Mouse (Mus musculus) megakaryocyte, adult 5-6 weeks (primary cell): ENCODE data around the gene Spi1. TPM values are rescaled to one million over a fixed set of nuclear protein-coding genes. Genes with fewer than 3 reads are reported as not detected.
A peak's percentile ranks its signal among the peaks of the same experiment; 100 is the strongest.

Experiments used
- ATAC-seq: 2 replicates; pipeline ENCODE4 v1.8.0; 2016; ENCODE audit warnings: mild to moderate bottlenecking, inconsistent platforms; ENCODE audit not compliant: poor library complexity, severe bottlenecking
- total RNA-seq, 2 experiments: library from RNA; stranded (forward) in 1 of 2; stranded (reverse) in 1 of 2; fragments of 153-499, 151-499 nt in 1 of 2; fragments of 221-1000, 200-1000 nt in 1 of 2; gene quantifications; 2 replicates each; pipeline versions ENCODE4 v1.2.3 to v1.2.4; 2015 to 2017

Gene Spi1
- total RNA-seq, 2 experiments from 2014 or later, result 295 to 348 TPM

GRCm38 (mm10) chr2:91120261-91120671 is 38.1 kb downstream of the Spi1 start:
- ATAC-seq, result no peak

DNA sequence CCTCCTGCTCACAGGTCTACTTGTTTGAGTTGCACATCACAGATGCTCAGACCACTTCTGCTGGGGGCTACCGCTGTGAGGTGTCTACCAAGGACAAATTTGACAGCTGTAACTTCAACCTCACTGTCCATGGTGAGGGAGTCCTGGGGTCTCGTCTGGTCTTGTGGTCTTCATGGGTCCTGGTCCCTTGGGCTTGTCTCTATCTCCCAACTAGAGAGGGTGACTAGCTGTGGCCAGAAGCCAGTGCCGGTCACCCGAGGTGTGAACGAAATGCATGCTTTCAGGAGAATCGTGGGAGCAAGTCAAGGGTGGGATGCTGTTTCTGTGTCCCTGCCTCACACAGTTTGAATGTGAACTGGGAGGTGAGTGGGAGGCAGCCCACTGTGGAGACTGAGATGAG is 38.8 kb downstream of the Spi1 start:
- ATAC-seq, result no peak

- ATAC-seq, result no peak
Measured at GRCm38 (mm10) chr2:91121497-91121896, 39.3 kb downstream of the Spi1 start.

DNA sequence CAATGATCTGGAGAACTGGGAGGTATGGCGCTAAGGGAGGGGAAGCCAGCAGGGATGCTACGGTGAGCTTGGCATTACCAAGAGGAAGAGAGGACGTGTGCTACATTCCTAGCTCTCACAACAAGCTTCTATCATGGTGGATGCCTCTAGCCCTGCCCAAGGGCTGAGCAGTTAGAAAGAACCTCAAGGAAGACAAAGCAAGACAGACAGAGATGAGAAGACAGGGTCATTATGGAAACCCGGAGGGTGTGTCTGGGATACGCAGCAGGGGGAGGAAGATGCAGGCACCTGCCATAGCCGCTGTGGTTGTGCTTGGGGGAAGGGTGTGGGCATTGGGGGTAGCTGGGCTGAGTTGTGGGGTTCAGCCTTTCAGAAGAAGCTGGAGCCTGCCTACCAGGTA is 41.3 kb downstream of the Spi1 start:
- no peak for ATAC-seq

DNA sequence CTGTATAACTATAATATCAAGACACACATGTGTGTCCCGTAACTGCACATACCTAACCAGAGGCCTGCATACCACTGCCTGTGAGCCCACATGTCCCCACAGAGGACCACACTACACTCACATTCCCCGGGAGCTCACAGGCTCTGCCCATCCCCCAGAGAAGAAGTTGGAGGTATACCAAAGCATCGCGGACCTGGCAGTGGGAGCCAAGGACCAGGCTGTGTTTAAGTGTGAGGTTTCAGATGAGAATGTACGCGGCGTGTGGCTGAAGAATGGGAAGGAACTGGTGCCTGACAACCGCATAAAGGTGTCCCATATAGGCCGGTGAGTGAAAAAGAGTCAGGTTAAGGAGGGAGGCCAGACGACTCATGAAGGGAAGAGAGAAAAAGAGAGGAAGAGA is 42.9 kb downstream of the Spi1 start:
- no peak for ATAC-seq

DNA sequence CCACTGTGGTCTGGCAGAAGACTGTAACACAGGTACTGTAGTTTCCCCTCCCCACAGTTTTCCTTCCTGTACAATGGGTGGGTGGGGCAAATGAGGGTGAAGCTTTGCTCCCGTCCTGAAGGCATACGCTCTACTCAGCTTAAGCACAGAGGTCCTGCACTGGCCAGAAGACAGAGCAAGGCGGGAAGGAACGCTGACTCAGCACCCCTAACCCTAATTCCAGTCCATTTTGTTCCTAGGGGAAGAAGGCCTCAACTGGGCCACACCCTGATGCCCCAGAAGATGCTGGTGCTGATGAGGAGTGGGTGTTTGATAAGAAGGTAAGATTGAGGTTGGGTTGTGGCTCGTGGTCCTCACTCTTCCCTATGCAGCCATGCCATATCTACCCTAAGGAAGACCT is 46.6 kb downstream of the Spi1 start:
- ATAC-seq, result no peak

GRCm38 (mm10) chr2:91130126-91130525 is 47.9 kb downstream of the Spi1 start:
- ATAC-seq, result no peak

DNA sequence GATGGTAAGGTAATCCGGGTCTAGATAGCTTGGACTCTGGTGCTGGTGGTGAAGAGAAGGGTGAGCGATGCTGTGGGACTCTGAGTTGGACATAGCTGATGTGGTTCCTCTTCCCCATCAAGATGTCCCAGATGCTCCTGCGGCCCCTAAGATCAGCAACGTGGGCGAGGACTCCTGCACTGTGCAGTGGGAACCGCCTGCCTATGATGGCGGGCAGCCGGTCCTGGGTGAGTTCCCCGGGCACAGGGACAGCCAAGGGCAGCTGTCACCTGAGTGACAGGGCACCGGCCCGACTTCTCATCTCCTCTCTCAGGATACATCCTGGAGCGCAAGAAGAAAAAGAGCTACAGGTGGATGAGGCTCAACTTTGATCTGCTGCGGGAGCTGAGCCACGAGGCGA is 49.1 kb downstream of the Spi1 start:
- ATAC-seq, result no peak

DNA sequence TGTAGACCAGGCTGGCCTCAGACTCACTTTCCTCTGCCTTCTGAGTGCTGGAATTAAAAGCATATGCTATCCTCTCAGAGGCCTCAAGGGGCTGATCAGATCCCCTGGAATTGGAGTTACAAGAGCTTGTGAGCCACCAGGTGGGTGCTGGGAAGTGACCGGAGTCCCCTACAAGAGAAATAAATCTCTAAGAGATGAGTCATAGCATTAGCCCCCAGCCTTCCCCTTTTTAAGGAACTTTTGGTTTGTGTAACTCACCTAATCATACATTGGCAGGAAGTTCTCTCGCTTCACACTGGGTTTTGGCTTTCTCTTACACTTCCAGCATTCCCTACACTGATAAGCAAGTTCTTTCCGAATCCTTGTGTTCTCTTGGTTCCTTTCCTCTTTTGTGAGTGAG is 49.8 kb downstream of the Spi1 start:
- peak; percentile 39; the same call in 1 of the 2 replicates for ATAC-seq

GRCm38 (mm10) chr2:91136513-91137412 is 54.6 kb downstream of the Spi1 start:
- no peak for ATAC-seq

DNA sequence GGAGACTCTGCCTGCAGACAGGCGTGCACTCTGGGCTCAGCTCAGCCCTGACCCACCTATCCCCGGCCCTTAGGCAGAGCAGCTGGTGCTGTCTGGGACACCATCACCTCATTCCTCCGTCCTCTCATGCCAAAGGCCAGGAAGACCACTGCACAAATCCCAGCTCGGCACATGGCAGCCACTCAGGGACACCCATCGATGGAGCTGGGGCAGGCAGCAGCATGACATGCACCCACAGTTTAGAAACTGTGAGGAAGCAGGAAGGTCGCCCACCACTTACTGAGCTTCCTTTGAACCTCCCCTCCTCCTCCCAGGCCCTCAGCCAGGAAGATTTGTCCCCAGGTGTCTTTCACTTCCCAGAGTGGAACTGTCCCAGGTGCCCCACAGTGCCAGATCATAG is 55.3 kb downstream of the Spi1 start:
- ATAC-seq, result no peak

GRCm38 (mm10) chr2:91139311-91139710 is 57.1 kb downstream of the Spi1 start:
- no peak for ATAC-seq

- ATAC-seq, result no peak
Measured at GRCm38 (mm10) chr2:91139764-91140163, 57.6 kb downstream of the Spi1 start.

DNA sequence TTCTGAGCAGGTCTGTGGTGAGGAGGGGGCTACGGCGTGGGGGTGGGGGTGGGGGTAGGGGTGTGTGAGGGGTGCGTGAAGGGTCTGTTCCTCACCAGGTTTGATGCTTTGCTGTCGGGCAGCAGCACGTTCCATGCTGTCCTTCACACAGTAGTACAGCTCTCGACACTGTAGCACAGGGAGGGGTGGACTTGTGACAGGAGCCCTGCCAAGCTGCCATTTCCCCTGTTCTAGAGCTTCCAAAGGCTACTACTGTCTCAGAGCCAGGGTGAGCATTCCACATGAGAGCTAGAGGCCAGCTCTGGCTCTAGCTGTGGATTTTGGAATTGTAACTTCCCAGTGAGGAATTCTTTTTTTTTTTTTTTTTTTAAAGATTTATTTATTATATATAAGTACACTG is 60.7 kb downstream of the Spi1 start:
- ATAC-seq, result no peak

DNA sequence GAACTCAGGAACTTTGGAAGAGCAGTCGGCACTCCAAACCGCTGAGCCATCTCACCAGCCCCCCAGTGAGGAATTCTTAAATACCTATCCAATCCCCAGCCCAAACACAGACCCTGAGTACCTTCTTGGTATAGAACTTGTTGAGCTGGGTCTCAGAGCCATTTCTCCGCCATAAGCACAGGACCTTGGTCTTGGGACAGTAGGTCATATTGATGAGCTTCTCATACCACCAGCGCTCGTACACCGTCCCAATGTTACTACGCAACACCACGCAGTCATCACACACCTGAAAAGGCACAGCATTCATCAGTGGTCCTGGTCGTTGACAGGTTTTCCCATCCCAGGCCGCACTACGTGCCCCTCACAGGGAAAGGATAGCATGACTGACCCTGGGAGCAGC is 61.2 kb downstream of the Spi1 start:
- ATAC-seq, result no peak

- no peak for ATAC-seq
Measured at GRCm38 (mm10) chr2:91148101-91148500, 65.9 kb downstream of the Spi1 start.

GRCm38 (mm10) chr2:91151331-91151730 is 69.1 kb downstream of the Spi1 start:
- no peak for ATAC-seq

- no peak for ATAC-seq
Measured at GRCm38 (mm10) chr2:91152885-91153377, 70.7 kb downstream of the Spi1 start.

- ATAC-seq, result no peak
Measured at GRCm38 (mm10) chr2:91154091-91154490, 71.9 kb downstream of the Spi1 start.

- no peak for ATAC-seq
Measured at GRCm38 (mm10) chr2:91157002-91157752, 75.0 kb downstream of the Spi1 start.

GRCm38 (mm10) chr2:91160591-91160990 is 78.4 kb downstream of the Spi1 start:
- no peak for ATAC-seq

GRCm38 (mm10) chr2:91162952-91163351 is 80.8 kb downstream of the Spi1 start:
- no peak for ATAC-seq
